Mouse (Mus musculus): ENCODE data around the gene Cacna2d3. TPM values are rescaled to one million over a fixed set of nuclear protein-coding genes. Genes with fewer than 3 reads are reported as not detected.

The Cacna2d3 gene
- total RNA-seq, 2 experiments from 2014 or later, result 0.56 to 1.4 TPM

DNA sequence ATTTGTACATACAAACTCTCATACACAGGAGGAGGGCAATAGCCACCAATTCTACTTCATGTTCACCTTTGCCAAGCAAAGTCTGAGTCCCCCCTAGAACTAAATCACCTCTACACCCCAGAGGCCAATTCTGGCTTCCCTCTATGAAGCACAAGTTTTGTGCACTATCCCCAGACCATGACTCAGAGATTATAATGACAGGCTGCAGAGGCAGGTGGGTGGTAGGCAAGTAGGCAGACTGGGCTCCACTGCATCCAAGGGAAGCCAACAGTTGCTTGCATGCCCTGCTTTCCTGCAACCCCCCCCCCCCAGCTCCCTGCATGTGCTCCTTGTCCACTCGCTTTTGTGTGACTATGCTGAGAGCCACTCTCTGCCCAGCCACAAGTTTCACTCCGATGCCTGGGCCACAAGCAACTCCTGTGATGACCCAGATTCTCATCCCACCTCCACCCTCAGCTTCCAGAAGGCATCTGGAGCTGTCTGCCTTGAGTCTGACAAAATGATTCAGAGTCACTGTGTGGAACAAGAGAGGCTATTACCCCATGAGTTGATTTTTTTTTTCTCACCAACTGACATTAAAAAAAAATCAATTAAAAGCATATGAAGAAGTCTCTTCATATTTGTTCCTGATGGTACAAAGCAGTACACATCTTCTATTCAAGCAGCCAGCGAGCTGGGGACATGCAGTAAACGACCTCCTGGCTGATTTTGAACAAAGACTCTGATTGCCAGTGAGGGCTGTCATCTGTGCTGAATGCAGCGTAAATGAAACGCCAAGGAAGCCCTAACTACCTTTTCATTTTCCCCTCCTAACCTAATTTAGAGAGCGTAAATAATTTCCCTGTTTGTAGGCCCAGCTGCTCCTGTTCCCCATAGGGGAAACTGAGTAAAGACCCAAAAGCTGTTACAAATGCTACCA, 201.7 kb downstream of the Cacna2d3 start:
- Histone ChIP-seq H3K27ac (no peak overlapping the region), H3K4me3 (no peak overlapping the region)
- no peak for TF ChIP-seq CTCF (IDR thresholded peaks at IDR 0.05)
- DNase-seq, result no peak
- intact Hi-C loops (cut with DNase I), result no loop called here

DNA sequence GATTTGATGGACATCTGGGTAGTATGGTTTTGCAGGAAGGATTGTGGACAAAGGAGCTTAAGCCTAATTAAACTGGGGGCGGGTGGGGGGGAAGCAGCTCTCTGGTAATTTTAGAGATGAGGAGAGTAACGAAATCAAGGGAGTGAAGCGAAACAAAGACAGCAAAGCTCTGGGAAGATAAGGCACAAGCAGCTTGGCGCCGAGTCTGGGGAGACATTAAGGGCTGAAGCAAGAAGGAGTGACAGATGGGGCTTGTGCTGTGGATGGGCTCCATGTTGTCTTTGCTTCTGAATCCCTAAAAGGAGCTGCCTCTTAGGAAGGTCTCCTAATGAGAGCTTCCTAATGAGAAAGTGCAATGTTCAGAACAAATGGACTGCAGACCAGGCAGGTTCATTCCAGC, 219.0 kb downstream of the Cacna2d3 start:
- intact Hi-C loops (cut with DNase I), result no loop called here
- Histone ChIP-seq H3K27ac (no peak overlapping the region), H3K4me3 (no peak overlapping the region)
- no peak for DNase-seq
- no peak for TF ChIP-seq CTCF (IDR thresholded peaks at IDR 0.05)

GRCm38 (mm10) chr14:29498546-29499290, 222.9 kb downstream of the Cacna2d3 start:
- TF ChIP-seq CTCF (IDR thresholded peaks at IDR 0.05), result no peak
- no peak overlapping the region for H3K4me3 ChIP-seq
- no peak overlapping the region for H3K27ac ChIP-seq
- DNase-seq, result no peak
- intact Hi-C loops (cut with DNase I), result no loop called here

DNA sequence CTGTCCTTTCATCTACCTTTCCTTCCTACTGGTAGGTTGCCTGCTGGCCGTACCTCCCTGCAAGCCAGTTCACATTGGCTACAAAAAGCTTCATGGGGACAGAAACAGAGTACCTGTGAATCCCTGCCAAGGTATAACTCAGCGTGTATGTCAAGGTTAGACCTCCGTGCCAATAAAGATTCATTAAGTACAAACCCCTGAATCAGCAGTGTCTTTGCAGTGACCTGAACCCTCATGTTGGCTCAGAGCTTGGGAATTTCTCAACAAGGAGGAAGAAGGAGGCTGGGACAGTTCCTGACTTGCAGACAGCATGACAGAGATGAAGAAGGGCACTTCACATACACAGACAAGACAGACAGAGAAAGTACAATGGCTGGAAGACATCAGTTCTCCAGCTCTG, 225.1 kb downstream of the Cacna2d3 start:
- TF ChIP-seq CTCF (IDR thresholded peaks at IDR 0.05), result no peak
- H3K4me3 ChIP-seq, result no peak overlapping the region
- intact Hi-C loops (cut with DNase I), result no loop called here
- H3K27ac ChIP-seq, result no peak overlapping the region
- DNase-seq, result no peak

GRCm38 (mm10) chr14:29491786-29492185, 229.9 kb downstream of the Cacna2d3 start:
- Histone ChIP-seq H3K27ac (no peak overlapping the region), H3K4me3 (no peak overlapping the region)
- DNase-seq, result no peak
- intact Hi-C loops (cut with DNase I), result no loop called here
- TF ChIP-seq CTCF (IDR thresholded peaks at IDR 0.05), result no peak

GRCm38 (mm10) chr14:29485416-29485815, 236.2 kb downstream of the Cacna2d3 start:
- intact Hi-C loops (cut with DNase I), result no loop called here
- no peak overlapping the region for H3K4me3 ChIP-seq
- no peak for DNase-seq
- no peak for TF ChIP-seq CTCF (IDR thresholded peaks at IDR 0.05)
- no peak overlapping the region for H3K27ac ChIP-seq

GRCm38 (mm10) chr14:29478403-29478983, 243.2 kb downstream of the Cacna2d3 start:
- no peak for TF ChIP-seq CTCF (IDR thresholded peaks at IDR 0.05)
- DNase-seq, result no peak
- no peak overlapping the region for H3K4me3 ChIP-seq
- H3K27ac ChIP-seq, result no peak overlapping the region
- intact Hi-C loops (cut with DNase I), result no loop called here

DNA sequence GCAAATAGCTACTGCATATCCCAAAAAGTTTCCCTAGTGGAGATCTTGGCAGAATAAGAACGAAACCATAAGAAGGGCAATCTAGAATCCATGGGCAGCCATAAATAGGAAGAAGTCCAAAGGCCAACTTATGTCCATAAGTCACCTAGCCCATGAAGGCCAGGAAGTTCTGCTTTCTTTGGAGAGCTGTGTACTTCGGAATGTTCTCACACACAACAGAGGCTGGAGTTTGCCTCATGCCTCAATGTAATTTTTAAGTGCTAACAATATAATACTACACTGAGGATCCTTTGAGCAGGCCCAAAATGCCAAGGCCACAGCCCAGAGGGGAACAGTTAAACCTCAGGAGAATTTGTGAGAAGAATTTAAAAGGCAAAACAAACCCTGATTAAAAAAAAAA, 257.4 kb downstream of the Cacna2d3 start:
- H3K27ac ChIP-seq, result no peak overlapping the region
- TF ChIP-seq CTCF (IDR thresholded peaks at IDR 0.05), result no peak
- no peak overlapping the region for H3K4me3 ChIP-seq
- DNase-seq, result no peak
- intact Hi-C loops (cut with DNase I), result no loop called here

DNA sequence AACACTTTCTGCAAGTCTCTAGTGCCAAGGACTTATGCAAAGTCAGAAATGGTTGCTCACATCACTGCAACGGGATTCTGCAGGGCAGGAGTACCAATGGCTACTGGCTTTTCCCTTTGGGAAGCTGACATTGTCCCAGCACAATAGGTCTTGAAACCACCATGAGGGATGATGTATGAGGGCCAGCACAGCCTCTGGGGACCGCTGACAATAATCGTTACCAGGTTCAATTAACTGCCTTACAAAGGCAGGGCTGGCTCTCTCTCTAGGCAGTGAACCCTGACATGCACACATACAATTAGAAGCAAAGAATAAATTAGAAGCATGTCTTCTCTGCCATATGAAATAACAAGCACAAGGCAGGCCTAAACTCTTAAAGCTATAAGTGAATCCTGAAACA, 272.5 kb downstream of the Cacna2d3 start:
- no peak overlapping the region for H3K27ac ChIP-seq
- intact Hi-C loops (cut with DNase I), result loop anchor here (10.0 kb wide), 1 partner anchor 934 kb away; no protein-coding TSS in a partner anchor
- no peak for TF ChIP-seq CTCF (IDR thresholded peaks at IDR 0.05)
- no peak for DNase-seq
- H3K4me3 ChIP-seq, result no peak overlapping the region

DNA sequence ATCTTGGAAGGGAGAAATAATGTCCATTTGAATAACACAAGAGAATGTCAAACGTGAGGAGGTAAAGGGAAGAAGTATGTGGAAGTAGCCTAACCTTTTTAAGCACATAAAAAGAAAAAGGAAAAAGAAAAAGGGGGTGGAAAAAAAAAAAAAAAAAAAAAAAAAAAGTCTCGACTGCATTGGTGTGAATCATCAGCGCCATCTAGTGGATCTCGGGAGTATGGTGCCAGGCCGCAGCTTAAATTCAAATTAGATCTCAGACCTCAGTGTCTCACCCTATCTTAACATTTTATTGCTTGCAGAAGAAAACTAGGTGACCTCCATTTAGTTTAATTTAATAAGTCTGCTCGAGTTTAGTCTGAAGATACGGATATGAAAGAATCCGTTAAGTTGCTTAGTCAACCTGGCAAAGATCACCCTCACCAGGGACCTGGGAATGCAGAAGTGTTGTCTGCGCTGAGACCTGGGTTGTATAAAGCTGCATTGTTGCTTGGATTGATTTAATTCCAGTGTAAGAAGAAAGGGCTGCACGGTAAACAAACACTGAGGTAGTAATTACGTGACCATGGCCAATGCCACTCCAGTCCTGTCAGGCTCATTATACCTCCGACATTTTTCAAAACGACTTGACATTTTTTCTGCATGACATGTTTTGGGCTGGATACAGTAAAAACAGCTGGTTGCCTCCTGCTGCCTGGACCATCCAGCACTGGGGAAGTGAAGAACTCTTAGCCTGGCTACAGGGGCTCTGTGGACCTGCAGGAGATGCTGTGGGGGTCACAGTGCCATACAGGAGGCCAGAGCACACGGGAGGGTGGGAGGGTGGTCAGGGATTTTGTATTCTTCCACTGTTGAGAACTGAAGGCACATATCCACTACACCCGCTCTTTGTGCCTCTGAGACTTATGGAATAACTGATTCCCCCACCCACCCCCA, 278.3 kb downstream of the Cacna2d3 start:
- intact Hi-C loops (cut with DNase I), result loop anchor here (5.0 to 10.0 kb wide), 3 partner anchors 321 to 1636 kb away; no protein-coding TSS in a partner anchor
- DNase-seq, result peak; percentile 44

DNA sequence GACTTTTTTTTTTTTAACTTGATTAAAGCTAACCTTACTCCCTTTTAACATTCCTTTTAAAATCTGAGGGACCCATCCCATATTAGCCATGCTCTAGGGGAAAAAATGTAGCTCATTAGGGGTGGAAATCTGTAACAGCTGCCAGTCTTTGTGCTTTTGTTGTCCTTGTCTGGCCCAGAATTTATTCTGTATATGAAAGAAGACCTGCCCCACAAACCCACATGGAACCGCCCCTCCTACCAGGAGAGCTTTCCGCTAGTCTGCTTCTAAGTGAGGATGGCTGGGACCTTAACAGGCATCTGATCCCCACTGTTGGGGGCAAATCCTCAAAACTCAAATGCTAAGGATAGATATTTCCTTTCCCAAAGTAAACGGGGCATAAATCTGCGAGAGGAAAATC, 279.2 kb downstream of the Cacna2d3 start:
- no peak overlapping the region for H3K27ac ChIP-seq
- H3K4me3 ChIP-seq, result no peak overlapping the region
- TF ChIP-seq CTCF (IDR thresholded peaks at IDR 0.05), result no peak
- no peak for DNase-seq
- intact Hi-C loops (cut with DNase I), result loop anchor here (5.0 to 10.0 kb wide), 3 partner anchors 320 to 1635 kb away; no protein-coding TSS in a partner anchor

More for the DNA sequence above, 278.3 kb downstream of the Cacna2d3 start:
- H3K27ac ChIP-seq, result no peak overlapping the region
- H3K4me3 ChIP-seq, result peak overlapping the region; percentile 21; the same call in 1 of the 2 replicates
- peak; percentile 76 for TF ChIP-seq CTCF (IDR thresholded peaks at IDR 0.05)

DNA sequence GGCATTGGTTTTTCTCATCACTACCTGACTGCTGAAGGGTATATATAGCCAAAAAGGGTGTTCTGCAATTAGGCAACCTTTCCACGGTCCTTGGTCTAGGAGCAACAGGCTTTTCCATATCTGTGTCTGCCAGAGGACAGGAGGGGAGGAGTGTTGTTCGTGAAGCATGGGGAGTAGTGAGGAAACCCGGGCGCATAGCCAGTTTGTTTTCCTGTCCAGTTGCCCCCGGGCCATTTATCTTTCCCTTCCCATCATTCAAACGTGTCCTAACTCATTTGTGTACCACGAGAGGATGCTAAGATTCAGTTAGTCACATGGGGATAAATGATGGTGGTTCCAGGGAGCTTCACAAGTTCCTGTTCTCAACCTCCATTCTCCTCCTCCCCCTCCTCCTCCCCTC, 283.0 kb downstream of the Cacna2d3 start:
- intact Hi-C loops (cut with DNase I), result no loop called here
- TF ChIP-seq CTCF (IDR thresholded peaks at IDR 0.05), result no peak
- no peak for DNase-seq
- no peak overlapping the region for H3K27ac ChIP-seq
- H3K4me3 ChIP-seq, result no peak overlapping the region

All from gastrocnemius, adult 2 months (tissue).